Mouse (Mus musculus) hindbrain, postnatal 0 days (tissue): ENCODE results near the gene Ccrl2. TPM values are rescaled to one million over a fixed set of nuclear protein-coding genes. Genes with fewer than 3 reads are reported as not detected.

Source experiments
- ATAC-seq: fragments of 200-750 bp; cut with Nextera tagmentation; 2 replicates; pipeline ENCODE4 v1.8.0; 2017; ENCODE audit warnings: mild to moderate bottlenecking, moderate TSS enrichment, moderate library complexity
- DNase-seq: peaks from one replicate; pipeline ENCODE4 v3.0.0-alpha.2; 2015; ENCODE audit warnings: low spot score
- H3K27ac ChIP-seq: fragments of 300-500 bp; sonication (generic); 2 replicates; pipeline ENCODE4 v1.5.1; 2014; ENCODE audit warnings: mild to moderate bottlenecking
- H3K27me3 ChIP-seq: fragments of 300-500 bp; sonication (generic); 2 replicates; pipeline ENCODE4 v1.6.1; 2014; ENCODE audit warnings: low read length, mixed read lengths; ENCODE audit not compliant: insufficient read depth
- H3K36me3 ChIP-seq: fragments of 300-500 bp; sonication (generic); 2 replicates; pipeline ENCODE4 v1.6.1; 2014; ENCODE audit warnings: low read length, mixed read lengths; ENCODE audit not compliant: insufficient read depth
- H3K4me1 ChIP-seq: fragments of 300-500 bp; sonication (generic); 2 replicates; pipeline ENCODE4 v1.6.1; 2014; ENCODE audit warnings: antibody characterized with exemption, low read length, mixed read lengths; ENCODE audit not compliant: insufficient read depth
- H3K4me2 ChIP-seq: fragments of 300-500 bp; sonication (generic); 2 replicates; pipeline ENCODE4 v1.6.1; 2014; ENCODE audit warnings: low read depth, mild to moderate bottlenecking, low read length, moderate library complexity, mixed read lengths
- H3K4me3 ChIP-seq: fragments of 300-500 bp; sonication (generic); 2 replicates; pipeline ENCODE4 v1.5.1; 2014; ENCODE audit warnings: low read length
- H3K9ac ChIP-seq: fragments of 300-500 bp; sonication (generic); replicated peaks from 2 replicates; pipeline ENCODE4 v1.6.1; 2014; ENCODE audit warnings: mild to moderate bottlenecking, low read length, moderate library complexity, mixed read lengths
- H3K9me3 ChIP-seq: fragments of 300-500 bp; sonication (generic); 2 replicates; pipeline ENCODE4 v1.6.1; 2016; ENCODE audit warnings: low read length, mixed read lengths
- CTCF ChIP-seq: IDR thresholded peaks from 2 replicates; pipeline ENCODE4 v1.5.1; 2016; ENCODE audit warnings: antibody characterized with exemption, control low read depth, low read depth
- WGBS: fragments of 180-500 bp; shearing (Covaris S2); extraction: QIAGEN DNeasy Blood & Tissue Kit; methylation state at CpG from one replicate; pipeline ENCODE4 v1.1.7; 2014; 5-methylcytosine and 5-hydroxymethylcytosine counted together
- polyA plus RNA-seq: library from polyadenylated mRNA; unstranded; fragments of >200 nt; fragmentation: Nextera tagmentation; extraction: Ambion mirVana; gene quantifications from 2 replicates; pipeline ENCODE4 v1.2.1, GENCODE M21; 2015
- total RNA-seq: library from RNA; depleted of rRNA; stranded (reverse); fragments of >200 nt; gene quantifications from 2 replicates; pipeline ENCODE4 v1.2.3, GENCODE M21; 2014

The Ccrl2 gene
- total and polyA plus RNA-seq, 2 experiments from 2014 or later, result 0.91 to 1.5 TPM

DNA sequence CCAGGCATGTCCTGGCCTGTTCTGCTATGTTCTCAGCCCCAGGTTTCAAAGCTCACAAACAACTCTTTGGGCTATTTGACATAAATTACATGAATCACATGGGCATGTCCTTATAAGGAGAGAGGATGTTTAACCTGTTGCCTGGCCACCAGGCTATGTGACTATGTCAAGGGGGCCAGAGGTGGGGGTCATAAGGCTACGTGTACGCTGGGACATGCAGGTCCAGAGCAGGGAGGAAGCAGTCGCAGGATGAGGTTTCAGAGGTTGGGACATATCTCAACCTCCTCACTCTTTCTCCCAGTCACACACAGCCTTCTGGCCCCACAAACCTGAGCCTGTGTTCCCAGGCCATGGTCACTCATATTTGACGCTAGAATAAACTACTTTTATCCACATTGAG lies 9.7 kb upstream of the Ccrl2 start:
- Histone ChIP-seq H3K27me3 (no peaks in the 10 kb centered on the region), H3K4me1 (no peaks in the 10 kb centered on the region), H3K4me2 (no peak overlapping the region), H3K27ac (no peak overlapping the region), H3K9ac (no peak overlapping the region), H3K4me3 (no peak overlapping the region), H3K9me3 (no peaks in the 10 kb centered on the region), H3K36me3 (no peaks in the 10 kb centered on the region)
- ATAC-seq (no peak), DNase-seq (no peak)
- WGBS, result 89% methylated on average over 4 of the region's 4 CpGs
- no peak for TF ChIP-seq CTCF

DNA sequence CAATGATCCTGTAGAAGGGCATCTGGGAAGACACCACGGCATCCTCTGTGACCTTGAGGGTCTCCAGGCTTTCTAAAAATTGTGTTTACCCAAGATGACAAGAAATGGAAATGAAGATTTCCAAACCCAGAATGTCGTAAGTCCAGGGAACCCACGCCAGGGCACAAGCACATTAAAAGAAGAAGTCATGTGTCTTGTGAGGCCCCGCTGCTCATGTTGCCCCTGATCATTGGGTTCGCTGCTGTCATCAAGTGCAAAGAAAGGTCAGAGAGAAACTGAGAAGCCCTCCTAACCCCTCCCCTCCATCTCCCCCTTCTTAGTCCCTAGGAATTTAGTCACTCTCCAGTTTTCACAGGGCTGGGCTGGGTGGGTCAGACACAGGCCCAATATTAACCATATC lies 5.5 kb upstream of the Ccrl2 start:
- Histone ChIP-seq H3K4me3 (no peak overlapping the region), H3K4me1 (no peaks in the 10 kb centered on the region), H3K36me3 (no peaks in the 10 kb centered on the region), H3K27ac (no peak overlapping the region), H3K9me3 (no peaks in the 10 kb centered on the region), H3K27me3 (no peaks in the 10 kb centered on the region), H3K9ac (no peak overlapping the region), H3K4me2 (no peak overlapping the region)
- no peak for ATAC-seq
- DNase-seq, result no peak
- WGBS, result 87% methylated on average over 5 of the region's 5 CpGs
- no peak for TF ChIP-seq CTCF

DNA sequence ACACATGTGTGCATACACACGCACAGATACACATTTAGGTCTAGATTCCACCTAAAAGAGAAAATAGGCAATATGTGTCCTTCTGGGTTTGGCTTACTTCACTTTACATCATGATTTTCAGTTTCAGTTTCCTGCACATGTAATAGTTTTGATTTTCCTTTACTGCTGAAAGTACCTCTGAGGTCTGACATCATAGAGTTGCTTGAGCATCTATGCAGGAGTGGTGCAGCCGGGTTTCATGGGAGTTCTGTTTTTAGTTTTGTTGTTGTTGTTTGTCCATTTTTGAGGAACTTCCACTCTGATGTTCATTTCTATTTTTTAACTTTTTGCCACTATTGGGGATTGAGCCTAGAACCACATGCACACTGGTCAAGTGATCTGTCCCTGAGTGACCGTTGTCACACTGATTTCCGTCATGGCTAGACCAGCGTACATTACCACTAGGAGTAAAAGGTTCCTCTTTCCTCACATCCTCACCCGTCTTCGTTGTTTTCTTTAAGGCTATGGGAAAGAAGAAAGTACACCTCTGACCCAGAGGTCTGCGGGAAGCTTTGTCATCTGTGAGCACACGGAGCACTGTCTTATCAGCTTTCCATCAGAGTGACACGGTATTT lies 1.7 kb upstream of the Ccrl2 start:
- DNase-seq (no peak), ATAC-seq (no peak)
- H3K9me3 ChIP-seq, result no peaks in the 10 kb centered on the region
- H3K9ac ChIP-seq, result no peak overlapping the region
- no peak for TF ChIP-seq CTCF
- no peaks in the 10 kb centered on the region for H3K36me3 ChIP-seq
- no peaks in the 10 kb centered on the region for H3K27me3 ChIP-seq
- WGBS, result 82% methylated on average over 10 of the region's 10 CpGs
- H3K4me2 ChIP-seq, result no peak overlapping the region
- H3K4me1 ChIP-seq, result no peaks in the 10 kb centered on the region
- H3K4me3 ChIP-seq, result no peak overlapping the region
- H3K27ac ChIP-seq, result no peak overlapping the region

DNA sequence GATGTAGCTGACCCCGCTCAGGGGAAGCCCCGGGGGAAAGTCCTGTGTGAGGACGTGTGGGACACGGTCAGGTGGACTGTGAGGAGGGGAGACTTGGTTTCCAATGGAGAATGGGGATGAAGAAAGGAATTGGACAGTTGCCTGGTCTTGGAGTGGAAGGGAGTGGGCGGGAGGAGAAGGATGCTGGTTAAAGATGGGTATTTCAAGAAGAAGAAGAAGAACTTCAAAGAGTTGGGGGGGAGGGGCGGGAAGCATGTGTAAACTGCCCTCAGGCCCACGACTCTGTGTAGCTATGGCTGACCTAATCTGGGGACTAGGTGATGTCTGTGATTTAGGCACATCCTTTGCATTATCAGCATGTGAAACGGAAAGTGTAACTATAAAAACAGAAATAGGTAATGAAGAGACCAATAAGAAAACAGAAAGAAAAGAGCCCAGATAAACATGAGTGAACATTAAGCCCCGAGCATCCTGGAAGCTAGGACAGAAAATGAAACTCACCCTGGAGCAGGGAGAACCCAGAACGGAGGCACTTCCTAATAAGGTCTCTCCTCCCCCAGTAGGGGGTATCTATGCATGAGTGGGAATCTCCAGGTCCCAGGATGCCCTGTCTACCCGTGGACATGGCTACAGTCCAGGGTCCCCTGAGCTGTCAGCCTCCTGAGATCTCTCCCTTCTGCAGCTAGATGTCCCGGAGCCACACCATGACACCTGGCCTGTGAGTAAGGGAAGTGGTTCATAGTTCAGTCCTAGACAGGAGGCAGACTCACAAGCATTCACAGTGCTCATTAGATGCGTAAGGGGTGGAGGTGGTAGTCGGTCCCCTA lies 438 bp upstream of the Ccrl2 start:
- H3K4me2 ChIP-seq, result peak overlapping the region; percentile 43; the same call in 1 of the 2 replicates
- no peak for TF ChIP-seq CTCF

DNA sequence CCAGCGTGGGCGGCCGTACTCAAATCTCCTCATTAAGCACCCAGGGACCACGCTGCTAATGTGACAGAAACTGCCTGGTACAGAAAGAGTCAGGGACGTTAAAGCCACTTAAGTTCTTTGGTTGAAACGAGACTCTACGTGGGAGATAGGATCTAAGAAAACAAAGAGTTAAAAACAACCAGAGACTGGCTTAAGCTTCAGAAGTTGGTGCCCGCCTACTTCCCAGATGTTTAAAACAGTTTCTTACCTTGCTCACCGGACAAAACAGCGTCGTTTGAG lies 861 bp downstream of the Ccrl2 start:
- no peak overlapping the region for H3K9ac ChIP-seq
- no peaks in the 10 kb centered on the region for H3K9me3 ChIP-seq
- no peak for TF ChIP-seq CTCF
- H3K4me2 ChIP-seq, result peak overlapping the region; percentile 43
- no peaks in the 10 kb centered on the region for H3K4me1 ChIP-seq
- WGBS, result 49% methylated on average over 11 of the region's 11 CpGs
- H3K27ac ChIP-seq, result no peak overlapping the region
- no peaks in the 10 kb centered on the region for H3K27me3 ChIP-seq
- ATAC-seq (no peak), DNase-seq (no peak)
- H3K36me3 ChIP-seq, result no peaks in the 10 kb centered on the region
- H3K4me3 ChIP-seq, result peak overlapping the region; percentile 13; the same call in 1 of the 2 replicates

More for the DNA sequence above, 438 bp upstream of the Ccrl2 start:
- ATAC-seq (no peak), DNase-seq (no peak)
- no peak overlapping the region for H3K27ac ChIP-seq
- no peaks in the 10 kb centered on the region for H3K27me3 ChIP-seq
- no peak overlapping the region for H3K9ac ChIP-seq
- H3K9me3 ChIP-seq, result no peaks in the 10 kb centered on the region
- WGBS, result 71% methylated on average over 14 of the region's 14 CpGs
- H3K36me3 ChIP-seq, result no peaks in the 10 kb centered on the region
- no peak overlapping the region for H3K4me3 ChIP-seq
- H3K4me1 ChIP-seq, result no peaks in the 10 kb centered on the region

DNA sequence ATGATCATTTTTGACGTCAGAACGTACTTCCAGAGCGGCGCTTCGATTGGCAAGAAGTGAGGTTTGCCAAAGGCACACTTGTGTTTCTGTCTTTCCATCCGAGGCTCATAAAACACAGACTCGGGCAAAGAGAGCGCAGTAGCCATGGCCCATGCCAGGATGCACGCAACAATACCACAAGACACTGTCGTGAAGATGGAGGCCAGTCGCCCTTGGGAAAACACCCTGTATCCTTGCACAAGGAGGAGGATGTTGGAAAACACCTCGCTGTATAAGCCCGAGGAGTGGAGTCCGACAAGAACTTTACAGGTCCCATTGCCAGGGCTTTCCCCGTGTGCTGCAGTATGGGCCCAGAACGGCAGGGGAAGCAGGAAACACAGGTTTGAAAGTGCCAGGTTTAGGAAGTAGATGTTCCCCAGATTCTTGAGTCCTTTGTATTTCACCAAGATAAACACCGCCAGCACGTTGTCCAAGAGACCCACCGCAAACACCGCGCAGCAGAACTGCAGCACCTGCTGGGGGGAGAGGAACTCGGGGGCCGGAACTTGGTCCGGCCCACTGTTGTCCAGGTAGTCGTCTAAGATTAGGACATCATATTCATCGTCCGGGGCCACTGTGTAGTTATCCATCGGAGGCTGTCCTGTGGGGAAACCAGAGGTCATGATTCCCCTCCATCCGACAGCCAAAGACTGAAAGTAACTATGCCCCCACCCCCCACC lies 1.4 kb downstream of the Ccrl2 start:
- ATAC-seq, result no peak
- Histone ChIP-seq H3K9me3 (no peaks in the 10 kb centered on the region), H3K27ac (no peak overlapping the region), H3K36me3 (no peaks in the 10 kb centered on the region), H3K27me3 (no peaks in the 10 kb centered on the region), H3K9ac (no peak overlapping the region), H3K4me3 (0 out of 2 replicates have a peak overlapping the region, but pooled peaks have one; percentile 13), H3K4me1 (no peaks in the 10 kb centered on the region), H3K4me2 (peak overlapping the region; percentile 43; the same call in 1 of the 2 replicates)
- 85% methylated on average over 29 of the region's 29 CpGs for WGBS
- TF ChIP-seq CTCF, result no peak
- no peak for DNase-seq

DNA sequence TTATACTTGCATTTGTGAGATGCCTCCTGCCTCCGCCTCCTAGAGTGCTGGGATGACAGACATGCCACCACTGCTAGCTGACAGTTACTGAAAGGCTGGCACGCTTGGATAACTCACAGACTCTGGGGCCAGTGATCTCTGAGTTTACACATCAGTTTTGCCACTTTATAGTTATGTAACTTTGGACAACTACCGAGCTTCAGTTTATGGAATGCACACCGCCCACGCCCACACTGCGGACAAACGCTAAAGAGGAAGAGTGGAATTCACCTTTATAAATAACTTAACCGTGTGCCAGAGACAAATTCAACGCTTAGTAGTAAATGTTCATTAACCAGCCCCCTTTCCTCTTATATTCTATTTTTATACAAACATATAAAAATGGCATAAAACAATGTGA lies 2.4 kb downstream of the Ccrl2 start:
- no peak for DNase-seq
- H3K4me1 ChIP-seq, result no peaks in the 10 kb centered on the region
- no peak overlapping the region for H3K4me2 ChIP-seq
- no peaks in the 10 kb centered on the region for H3K27me3 ChIP-seq
- no peak overlapping the region for H3K4me3 ChIP-seq
- no peak for ATAC-seq
- no peak overlapping the region for H3K27ac ChIP-seq
- no peaks in the 10 kb centered on the region for H3K9me3 ChIP-seq
- 87% methylated on average over 9 of the region's 9 CpGs for WGBS
- no peak overlapping the region for H3K9ac ChIP-seq
- no peaks in the 10 kb centered on the region for H3K36me3 ChIP-seq
- TF ChIP-seq CTCF, result no peak
